Mouse (Mus musculus) limb, embryonic 14.5 days (tissue): ENCODE measurements around the gene Dohh. TPM values are rescaled to one million over a fixed set of nuclear protein-coding genes. Genes with fewer than 3 reads are reported as not detected.

ENCODE experiments used
- ATAC-seq: fragments of 200-750 bp; cut with Nextera tagmentation; 2 replicates; pipeline ENCODE4 v1.8.0; 2017; ENCODE audit warnings: low read depth, moderate number of reproducible peaks, moderate TSS enrichment; ENCODE audit not compliant: low FRiP score
- DNase-seq: peaks from one replicate; pipeline ENCODE4 v3.0.0-alpha.2; 2015; ENCODE audit warnings: low spot score
- H3K27ac ChIP-seq: fragments of 300-500 bp; sonication (generic); replicated peaks from 2 replicates; pipeline ENCODE4 v1.5.1; 2014; ENCODE audit warnings: low read depth, mild to moderate bottlenecking, low read length, moderate library complexity, mixed read lengths
- H3K27me3 ChIP-seq: fragments of 300-500 bp; sonication (generic); 2 replicates; pipeline ENCODE4 v1.6.1; 2014; ENCODE audit warnings: low read length, mixed read lengths; ENCODE audit not compliant: control insufficient read depth, insufficient read depth
- H3K36me3 ChIP-seq: fragments of 300-500 bp; sonication (generic); 2 replicates; pipeline ENCODE4 v1.6.1; 2014; ENCODE audit warnings: mild to moderate bottlenecking, low read length, moderate library complexity, mixed read lengths; ENCODE audit not compliant: control insufficient read depth, insufficient read depth
- H3K4me1 ChIP-seq: fragments of 300-500 bp; sonication (generic); 2 replicates; pipeline ENCODE4 v1.6.1; 2014; ENCODE audit warnings: antibody characterized with exemption, low read length, mixed read lengths; ENCODE audit not compliant: control insufficient read depth, insufficient read depth
- H3K4me2 ChIP-seq: fragments of 300-500 bp; sonication (generic); replicated peaks from 2 replicates; pipeline ENCODE4 v1.6.1; 2014; ENCODE audit warnings: low read depth, mild to moderate bottlenecking, low read length, moderate library complexity; ENCODE audit not compliant: severe bottlenecking
- H3K4me3 ChIP-seq: fragments of 300-500 bp; sonication (generic); replicated peaks from 2 replicates; pipeline ENCODE4 v1.5.1; 2014; ENCODE audit warnings: low read length
- H3K9ac ChIP-seq: fragments of 300-500 bp; sonication (generic); 2 replicates; pipeline ENCODE4 v1.6.1; 2014; ENCODE audit warnings: mild to moderate bottlenecking, low read depth, low read length, moderate library complexity; ENCODE audit not compliant: severe bottlenecking
- H3K9me3 ChIP-seq: fragments of 300-500 bp; sonication (generic); 2 replicates; pipeline ENCODE4 v1.6.1; 2016; ENCODE audit warnings: low read length; ENCODE audit not compliant: control insufficient read depth
- POLR2A ChIP-seq: fragments of 200-500 bp; IDR thresholded peaks from 2 replicates; pipeline ENCODE4 v1.8.0; 2012; ENCODE audit warnings: inconsistent platforms, mild to moderate bottlenecking, moderate library complexity, borderline replicate concordance; ENCODE audit not compliant: insufficient read depth, insufficient read length; ENCODE audit errors: extremely low read depth
- WGBS: fragments of 180-500 bp; shearing (Covaris S2); extraction: QIAGEN DNeasy Blood & Tissue Kit; methylation state at CpG from one replicate; pipeline ENCODE4 v1.1.7; 2014; 5-methylcytosine and 5-hydroxymethylcytosine counted together
- polyA plus RNA-seq, 2 experiments: library from polyadenylated mRNA; depleted of rRNA in 1 of 2; stranded (reverse) in 1 of 2; unstranded in 1 of 2; fragments of >200 nt; fragmentation: Nextera tagmentation in 1 of 2; extraction: Ambion mirVana in 1 of 2; gene quantifications; 2 replicates each; pipeline versions ENCODE4 v1.2.1 to v1.2.3; 2012 to 2014

The Dohh gene
- polyA plus RNA-seq, 2 experiments: 54.3 to 60.0 TPM

DNA sequence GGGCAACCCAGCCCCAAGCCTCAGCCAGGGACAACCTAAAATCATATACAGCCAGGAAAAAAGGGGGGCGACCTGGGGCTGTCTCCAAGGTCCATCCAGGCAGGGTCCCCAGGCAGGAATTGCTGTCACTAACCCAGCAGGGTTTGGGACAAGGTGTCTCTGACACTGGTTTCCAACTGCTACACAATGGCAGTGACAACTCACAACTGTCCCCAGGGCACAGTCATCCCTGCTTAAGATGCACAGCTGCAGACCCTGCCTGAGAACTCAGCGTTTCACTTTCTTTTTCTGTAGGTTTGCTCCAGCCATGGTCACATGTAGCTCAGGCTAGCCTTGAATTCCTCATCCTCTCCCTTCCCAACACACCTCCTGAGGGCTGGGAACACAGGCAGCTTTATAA is 44.9 kb downstream of the Dohh start:
- H3K4me3 ChIP-seq: peak overlapping the region; percentile 77
- H3K9me3 ChIP-seq: no peaks in the 10 kb centered on the region
- H3K4me2 ChIP-seq: peak overlapping the region; percentile 75
- H3K27ac ChIP-seq: no peak overlapping the region
- no peaks in the 10 kb centered on the region for H3K36me3 ChIP-seq
- 0 out of 2 replicates have a peak, but pooled peaks cover 4% of the 10 kb centered on the region for H3K27me3 ChIP-seq
- 22% methylated on average over 2 of the region's 2 CpGs for WGBS
- no peak overlapping the region for H3K9ac ChIP-seq
- ATAC-seq (no peak), DNase-seq (no peak)
- no peak for TF ChIP-seq POLR2A
- peaks cover 39% of the 10 kb centered on the region for H3K4me1 ChIP-seq

DNA sequence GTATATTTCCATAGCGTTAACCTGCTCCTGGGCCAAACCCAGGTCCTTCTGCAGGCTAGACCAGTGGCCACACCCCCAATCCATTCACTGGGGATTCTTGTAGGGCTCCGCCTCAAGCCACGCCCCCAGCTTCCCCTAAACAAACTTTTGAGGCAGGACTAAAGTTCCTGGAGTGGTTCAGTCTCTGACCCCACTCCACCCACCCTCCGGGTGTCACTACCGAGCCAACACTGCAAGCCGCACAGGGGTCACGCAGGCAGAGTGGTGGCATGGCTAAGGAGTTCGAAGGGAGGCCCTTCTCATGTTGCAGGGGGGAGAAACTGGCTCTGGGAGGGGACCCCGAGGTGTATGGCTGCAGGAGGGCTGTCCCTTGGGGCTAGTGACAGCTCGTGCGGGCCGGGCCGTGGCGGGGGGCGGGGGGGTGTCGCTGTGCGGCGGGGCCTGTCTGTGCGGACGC is 45.4 kb downstream of the Dohh start:
- Histone ChIP-seq H3K27ac (peak overlapping the region; percentile 85), H3K27me3 (0 out of 2 replicates have a peak, but pooled peaks cover 4% of the 10 kb centered on the region), H3K9me3 (no peaks in the 10 kb centered on the region), H3K9ac (peak overlapping the region; percentile 81), H3K4me2 (peak overlapping the region; percentile 75), H3K4me1 (peaks cover 34% of the 10 kb centered on the region), H3K4me3 (peak overlapping the region; percentile 77), H3K36me3 (no peaks in the 10 kb centered on the region)
- DNase-seq (peak; percentile 91), ATAC-seq (no peak)
- TF ChIP-seq POLR2A: no peak
- WGBS: under 1% methylated on average over 18 of the region's 20 CpGs

DNA sequence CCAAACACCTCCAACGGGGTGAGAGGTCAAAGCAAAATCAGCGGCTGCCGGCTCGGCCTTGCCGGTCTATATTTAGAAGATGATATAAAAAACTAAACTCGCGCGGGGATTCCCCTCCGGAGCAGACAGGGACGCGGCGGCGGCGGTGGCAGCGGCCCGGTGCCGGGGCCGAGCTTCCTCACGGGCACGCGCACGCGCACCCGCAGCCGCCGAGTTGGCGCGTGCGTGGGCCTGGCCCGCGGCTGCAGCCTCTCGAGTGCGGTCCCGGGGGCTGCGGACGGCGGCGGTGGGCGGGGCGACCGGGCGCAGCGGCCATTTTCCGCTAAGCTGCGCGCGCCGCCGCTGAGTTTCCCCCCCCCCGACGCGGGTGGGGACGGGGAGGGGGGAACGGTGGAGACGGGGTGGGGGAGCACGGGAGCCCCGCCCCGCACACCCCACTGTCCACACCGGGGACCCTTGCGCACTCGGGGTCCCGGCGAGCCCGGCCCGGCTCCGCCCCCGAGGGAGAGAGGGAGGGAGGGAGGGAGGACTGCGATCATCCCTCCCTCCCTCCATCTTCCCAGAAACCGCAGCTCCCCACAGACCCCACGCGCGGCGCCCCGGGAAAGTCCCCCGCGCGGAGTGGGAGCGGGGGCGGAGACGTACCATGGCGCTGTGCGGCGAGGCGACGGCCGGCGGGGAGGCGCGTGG is 46.1 kb downstream of the Dohh start:
- H3K27me3 ChIP-seq: 0 out of 2 replicates have a peak, but pooled peaks cover 4% of the 10 kb centered on the region

DNA sequence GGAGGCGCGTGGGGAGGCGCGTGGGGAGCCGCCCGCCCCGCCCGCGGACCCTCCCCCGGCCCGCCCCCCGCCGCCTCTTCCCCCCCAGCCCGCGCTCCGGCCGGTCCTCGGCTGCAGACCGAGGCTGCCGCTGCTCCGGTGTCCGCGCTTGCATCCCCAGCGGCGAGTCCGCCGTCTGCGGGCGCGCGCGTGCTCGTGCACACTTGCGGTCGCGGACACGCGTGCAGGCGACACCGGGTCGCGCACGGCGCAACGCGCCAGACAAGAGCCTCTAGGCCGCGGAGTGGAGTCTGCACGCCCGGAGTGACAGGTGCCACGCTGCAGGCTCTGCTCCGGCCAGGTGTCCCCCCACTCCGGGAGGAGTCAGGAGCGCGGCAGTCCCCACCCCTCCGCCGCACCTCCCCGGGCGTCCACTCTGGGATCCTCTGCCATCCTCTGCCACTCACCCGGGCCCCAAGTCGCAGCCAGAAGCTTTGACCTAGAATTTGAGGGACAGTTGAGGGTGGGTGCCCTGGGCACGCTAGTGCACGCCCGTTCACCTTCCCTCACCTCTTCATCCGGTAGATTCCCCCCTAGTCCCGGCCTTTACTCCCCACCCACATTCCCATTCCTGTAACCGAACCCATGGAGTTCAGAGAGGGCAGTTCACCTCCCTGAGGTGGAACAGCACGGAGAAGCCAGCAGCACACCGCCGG is 46.8 kb downstream of the Dohh start:
- 2% methylated on average over 21 of the region's 70 CpGs for WGBS
- Histone ChIP-seq H3K4me1 (peaks cover 21% of the 10 kb centered on the region), H3K36me3 (no peaks in the 10 kb centered on the region), H3K27me3 (0 out of 2 replicates have a peak, but pooled peaks cover 4% of the 10 kb centered on the region), H3K27ac (peak overlapping the region; percentile 85), H3K9me3 (no peaks in the 10 kb centered on the region), H3K4me2 (peak overlapping the region; percentile 75), H3K9ac (peak overlapping the region; percentile 81), H3K4me3 (peak overlapping the region; percentile 77)
- no peak for TF ChIP-seq POLR2A
- no peak for DNase-seq
- peak; percentile 23 for ATAC-seq

More for the DNA sequence above, 46.1 kb downstream of the Dohh start:
- TF ChIP-seq POLR2A: no peak
- Histone ChIP-seq H3K36me3 (no peaks in the 10 kb centered on the region), H3K9me3 (no peaks in the 10 kb centered on the region), H3K9ac (peak overlapping the region; percentile 81), H3K4me2 (peak overlapping the region; percentile 75), H3K4me3 (peak overlapping the region; percentile 77), H3K4me1 (peaks cover 27% of the 10 kb centered on the region), H3K27ac (peak overlapping the region; percentile 85)
- DNase-seq: peak; percentile 57
- ATAC-seq: peak; percentile 42
- under 1% methylated on average over 28 of the region's 89 CpGs for WGBS

DNA sequence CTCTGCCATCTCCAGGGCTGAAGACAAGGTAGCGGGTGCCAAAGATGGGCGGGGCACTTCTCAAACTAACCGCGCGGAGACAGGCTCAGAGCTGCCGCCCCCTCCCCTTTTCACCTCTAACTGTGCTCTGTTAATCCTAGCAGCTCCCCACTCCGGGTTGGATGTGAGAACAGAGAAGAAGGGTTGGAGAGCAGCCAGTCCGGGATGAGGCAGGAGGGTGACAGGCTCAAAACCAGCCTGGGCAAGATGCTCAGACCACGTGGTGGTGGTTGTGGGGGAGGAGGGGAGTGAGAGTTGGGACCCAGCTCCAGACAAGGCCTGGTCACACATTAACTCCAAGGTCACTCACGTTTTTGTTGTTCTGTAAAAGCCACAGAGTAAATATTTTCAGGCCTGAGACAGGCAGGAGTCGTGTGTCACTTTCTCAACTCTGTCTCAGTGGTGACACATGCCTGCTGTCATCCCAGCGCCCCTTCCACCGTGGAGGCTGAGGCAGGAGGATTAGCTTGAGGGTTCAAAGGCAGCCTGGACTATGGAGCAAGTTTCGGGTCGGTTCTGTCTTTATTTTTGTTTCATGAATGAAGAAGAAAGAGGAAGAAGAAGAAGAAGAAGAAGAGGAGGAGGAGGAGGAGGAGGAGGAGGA is 47.4 kb downstream of the Dohh start:
- ATAC-seq (no peak), DNase-seq (no peak)
- peak overlapping the region; percentile 75 for H3K4me2 ChIP-seq
- no peak overlapping the region for H3K27ac ChIP-seq
- H3K4me1 ChIP-seq: peaks cover 20% of the 10 kb centered on the region
- WGBS: 19% methylated on average over 15 of the region's 15 CpGs
- peak overlapping the region; percentile 77 for H3K4me3 ChIP-seq
- 0 out of 2 replicates have a peak, but pooled peaks cover 4% of the 10 kb centered on the region for H3K27me3 ChIP-seq
- H3K9me3 ChIP-seq: no peaks in the 10 kb centered on the region
- no peak for TF ChIP-seq POLR2A
- H3K9ac ChIP-seq: no peak overlapping the region
- H3K36me3 ChIP-seq: no peaks in the 10 kb centered on the region
